9 mouse cellular contexts compared by ENCODE assay signal in genomic region chr10:76203798-76204283, GRCm38 (mm10). TPM values are rescaled to one million over a fixed set of nuclear protein-coding genes. Genes with fewer than 3 reads are reported as not detected.
DNase-seq lines count a peak whose midpoint lies in the region; ATAC-seq and TF ChIP-seq lines count a peak whose summit lies in the region.
"Had no signal": no experiment of that assay in that cellular context is flagged by ENCODE, and none has a peak within 500 bp of the region (broad histone marks: within the 10 kb centered on the region; RNA-seq: fewer than 3 reads in every experiment).

No protein-coding gene starts in this region.

- H3K36me3 ChIP-seq in heart, adult 2 months (ENCODE audit: control insufficient read depth, insufficient read depth, low read length): no peaks in the 10 kb centered on the region
- peaks cover 9% of the 10 kb centered on the region for H3K36me3 ChIP-seq in lung, embryonic 15.5 days

- peak overlapping the region; percentile 60 for H3K4me2 ChIP-seq in lung, embryonic 15.5 days

- DNase-seq in ovary, postnatal 36 days (ENCODE audit: low spot score): peak; percentile 11
- DNase-seq in ovary, adult 18-20 months (ENCODE audit: low spot score): no peak
- DNase-seq in cerebellum, adult 8-10 months: peak; percentile 32
- no peak for DNase-seq in heart, adult 2 months
- DNase-seq in kidney, adult 9 months: peak; percentile 63
- peak; percentile 44 to 55 for DNase-seq in right cerebral cortex, adult 2 months (ENCODE audit: low spot score in 2 of 2)
- DNase-seq in spleen, adult 12 weeks (ENCODE audit: low spot score): no peak

- peak overlapping the region; percentile 32 for H3K4me3 ChIP-seq in heart, adult 2 months
- H3K4me3 ChIP-seq in lung, embryonic 15.5 days: peak overlapping the region; percentile 38

- H3K4me1 ChIP-seq in heart, adult 2 months (ENCODE audit: control insufficient read depth, insufficient read depth, low read length): no peaks in the 10 kb centered on the region
- H3K4me1 ChIP-seq in lung, embryonic 15.5 days: no peaks in the 10 kb centered on the region

- TF ChIP-seq CTCF in heart, adult 2 months (IDR thresholded peaks at IDR 0.05): peak; percentile 61

- no peak for TF ChIP-seq POLR2A in heart, adult 2 months (IDR thresholded peaks at IDR 0.05; ENCODE audit: insufficient read depth, low read depth, low read length)

- no peaks in the 10 kb centered on the region for H3K9me3 ChIP-seq in lung, embryonic 15.5 days

- no peaks in the 10 kb centered on the region for H3K27me3 ChIP-seq in heart, adult 2 months (ENCODE audit: control insufficient read depth, insufficient read depth, low read length)
- H3K27me3 ChIP-seq in lung, embryonic 15.5 days: no peaks in the 10 kb centered on the region

- WGBS in heart, adult 2 months: 15% methylated on average over 17 of the region's 18 CpGs
- WGBS in lung, embryonic 15.5 days: 18% methylated on average over 17 of the region's 18 CpGs

- TF ChIP-seq EP300 in heart, adult 2 months (IDR thresholded peaks at IDR 0.05; ENCODE audit: insufficient read depth, low read depth, low read length): no peak

- intact Hi-C loops in heart, adult 2 months (cut with DNase I): no loop called here

- no peak overlapping the region for H3K9ac ChIP-seq in heart, adult 2 months (ENCODE audit: low read depth, low read length)
- peak overlapping the region; percentile 34 for H3K9ac ChIP-seq in lung, embryonic 15.5 days

- no peaks in the 10 kb centered on the region for H3K79me2 ChIP-seq in heart, adult 2 months (replicated peaks; ENCODE audit: control insufficient read depth, insufficient read depth, low read length)

- no peak for ATAC-seq in lung, embryonic 15.5 days (ENCODE audit: borderline replicate concordance, extremely low read depth, low FRiP score, low TSS enrichment)

- no peak overlapping the region for H3K27ac ChIP-seq in heart, adult 2 months
- no peak overlapping the region for H3K27ac ChIP-seq in lung, embryonic 15.5 days

RNA-seq across cellular contexts. Expression of gene Prmt2, which starts 33.8 kb away (rescaled TPM):
- total RNA-seq in heart, adult 2 months (2021): 10 to 100 TPM in 1 of 2 experiments, 1 to 10 TPM in 1; 7.9 to 11.1 TPM
- polyA plus RNA-seq in heart, adult 2 months (2012; rRNA removed): 23.0 and 28.7 TPM in 2 replicates
- 51.7 and 53.4 TPM in 2 replicates for polyA plus RNA-seq in lung, embryonic 15.5 days (2015; fragmentation: Nextera tagmentation; extraction: Ambion mirVana)

RNA-seq across cellular contexts. Expression of gene S100b, which starts 49.8 kb away (rescaled TPM):
- 1 to 10 TPM; 1.4 to 1.5 TPM for total RNA-seq in heart, adult 2 months (2021)
- 3.6 and 3.7 TPM in 2 replicates for polyA plus RNA-seq in heart, adult 2 months (2012; rRNA removed)
- 0.59 and 0.67 TPM in 2 replicates for polyA plus RNA-seq in lung, embryonic 15.5 days (2015; fragmentation: Nextera tagmentation; extraction: Ambion mirVana)
- total RNA-seq: neutrophil, adult 5-6 weeks had no signal

RNA-seq across cellular contexts. Expression of gene Slc5a4a, which starts 56.6 kb away (rescaled TPM):
- total RNA-seq in heart, adult 2 months (2021): not detected
- not detected in 2 replicates for polyA plus RNA-seq in heart, adult 2 months (2012; rRNA removed)
- not detected in 2 replicates for polyA plus RNA-seq in lung, embryonic 15.5 days (2015; fragmentation: Nextera tagmentation; extraction: Ambion mirVana)
- total RNA-seq: neutrophil, adult 5-6 weeks had no signal

Comparison
In these comparisons a context has a peak if more than half of its experiments do, and no peak if none do; other contexts are left out.
1. DNase-seq: peak in ovary, postnatal 36 days (single experiment), cerebellum, adult 8-10 months (single experiment), kidney, adult 9 months (single experiment) and right cerebral cortex, adult 2 months (2 of 2); none in ovary, adult 18-20 months (single experiment), heart, adult 2 months (0 of 2) and spleen, adult 12 weeks (single experiment).